Mouse (Mus musculus) frontal cortex, adult 2 months (tissue): Measurements from ENCODE around the gene Gm5148. TPM values are rescaled to one million over a fixed set of nuclear protein-coding genes. Genes with fewer than 3 reads are reported as not detected.
A peak's percentile ranks its signal among the peaks of the same experiment; 100 is the strongest.

Source experiments
- DNase-seq, 2 experiments: peaks; one replicate each; pipeline ENCODE4 v3.0.0; 2022; ENCODE audit warnings: low spot score in 1 of 2; ENCODE audit errors: extremely low spot score in 1 of 2
- polyA plus RNA-seq: library from polyadenylated mRNA; depleted of rRNA; stranded (reverse); fragments of >200 nt; gene quantifications from 2 replicates; pipeline ENCODE4 v1.2.3, GENCODE M21; 2012; rRNA removed

Gm5148 gene
- 8.3 and 10.2 TPM in 2 replicates for polyA plus RNA-seq

GRCm38 (mm10) chr3:37724171-37724804 lies at the start of gene Gm5148:
Gm5148 (minus strand) TSS chr3:37724490.
- peak in 1 of 2 experiments; percentile 54 for DNase-seq

- no peak for DNase-seq
Observed at GRCm38 (mm10) chr3:37770951-37771350, 46.7 kb upstream of the Gm5148 start.

- peak; percentile 66 to 77 for DNase-seq
Observed at GRCm38 (mm10) chr3:37769268-37769756, 45.0 kb upstream of the Gm5148 start.

- no peak for DNase-seq
Observed at GRCm38 (mm10) chr3:37767147-37768015, 43.1 kb upstream of the Gm5148 start.

- no peak for DNase-seq
Observed at GRCm38 (mm10) chr3:37766628-37767027, 42.3 kb upstream of the Gm5148 start.

- DNase-seq = no peak
Observed at GRCm38 (mm10) chr3:37765971-37766370, 41.7 kb upstream of the Gm5148 start.

- no peak for DNase-seq
Observed at GRCm38 (mm10) chr3:37765275-37765674, 41.0 kb upstream of the Gm5148 start.

- no peak for DNase-seq
Observed at GRCm38 (mm10) chr3:37762303-37762702, 38.0 kb upstream of the Gm5148 start.

GRCm38 (mm10) chr3:37761741-37762140 lies 37.5 kb upstream of the Gm5148 start:
- no peak for DNase-seq

- DNase-seq = no peak
Observed at GRCm38 (mm10) chr3:37760866-37761265, 36.6 kb upstream of the Gm5148 start.

GRCm38 (mm10) chr3:37758611-37759322 lies 34.5 kb upstream of the Gm5148 start:
- DNase-seq = no peak

- no peak for DNase-seq
Observed at GRCm38 (mm10) chr3:37758124-37758523, 33.8 kb upstream of the Gm5148 start.

- DNase-seq = no peak
Observed at GRCm38 (mm10) chr3:37757613-37758012, 33.3 kb upstream of the Gm5148 start.

- DNase-seq = no peak
Observed at GRCm38 (mm10) chr3:37756005-37756404, 31.7 kb upstream of the Gm5148 start.

- no peak for DNase-seq
Observed at GRCm38 (mm10) chr3:37754639-37755038, 30.3 kb upstream of the Gm5148 start.

- no peak for DNase-seq
Observed at GRCm38 (mm10) chr3:37753148-37753547, 28.9 kb upstream of the Gm5148 start.

- no peak for DNase-seq
Observed at GRCm38 (mm10) chr3:37748002-37748733, 23.9 kb upstream of the Gm5148 start.

GRCm38 (mm10) chr3:37747258-37748001 lies 23.1 kb upstream of the Gm5148 start:
- no peak for DNase-seq

GRCm38 (mm10) chr3:37744050-37744449 lies 19.8 kb upstream of the Gm5148 start:
- no peak for DNase-seq

GRCm38 (mm10) chr3:37739996-37740395 lies 15.7 kb upstream of the Gm5148 start:
- no peak for DNase-seq
